Mouse (Mus musculus): ENCODE measurements at regions not wholly inside any gene's neighbourhood (a gene's known extent, or its start where the extent isn't known, plus 50 kb on each side); places are given as distances from the start of the nearest gene placed in this dataset.

GRCm38 (mm10) chr2:106182051-106182450 is 178.7 kb upstream of the Dnajc24 start:
- TF ChIP-seq CTCF (IDR thresholded peaks at IDR 0.05; ENCODE audit: control insufficient read depth, insufficient read depth, insufficient replicate concordance, low read depth, low read length) (no peak), POLR2A (IDR thresholded peaks at IDR 0.05; ENCODE audit: control insufficient read depth, low read depth, low read length) (no peak)
